Mouse (Mus musculus): Measurements from ENCODE around the gene Lrfn4.

GRCm38 (mm10) chr19:4613464-4614304 is 1.8 kb downstream of the Lrfn4 start:
- no peak for TF ChIP-seq MAFK (IDR thresholded peaks at IDR 0.05; ENCODE audit: insufficient read depth, low read depth, low read length)
- no peak for TF ChIP-seq ZC3H11A (IDR thresholded peaks at IDR 0.05; ENCODE audit: borderline replicate concordance, low read depth, low read length)
- no peak for TF ChIP-seq ZNF384 (IDR thresholded peaks at IDR 0.05; ENCODE audit: low read depth, low read length)
- TF ChIP-seq HCFC1 (IDR thresholded peaks at IDR 0.05; ENCODE audit: borderline replicate concordance, insufficient read depth, low read length): no peak
- TF ChIP-seq CHD2 (IDR thresholded peaks at IDR 0.05; ENCODE audit: low read depth, low read length): no peak
